Mouse (Mus musculus) CH12.LX (cell line): ENCODE data around the gene Olfr1423.

Experiments used
- CTCF ChIP-seq, 2 experiments: IDR thresholded peaks in 1 of 2; conservative IDR thresholded peaks in 1 of 2; 2 replicates each; pipeline ENCODE4 v1.5.1; 2011 to 2012; ENCODE audit warnings: low read depth in 2 of 2, low read length in 2 of 2, improper control_type of control experiment in 1 of 2, inconsistent platforms in 1 of 2, mild to moderate bottlenecking in 1 of 2, moderate library complexity in 1 of 2
- ELF1 ChIP-seq: IDR thresholded peaks from 2 replicates; pipeline ENCODE4 v1.6.1; 2014; ENCODE audit warnings: low read depth, mild to moderate bottlenecking, inconsistent platforms, low read length, improper control_type of control experiment
- EP300 ChIP-seq: IDR thresholded peaks from 2 replicates; pipeline ENCODE4 v1.6.1; 2011; ENCODE audit warnings: low read length, improper control_type of control experiment
- HCFC1 ChIP-seq: IDR thresholded peaks from 2 replicates; pipeline ENCODE4 v1.6.1; 2012; ENCODE audit warnings: low read depth, mild to moderate bottlenecking, inconsistent platforms, low read length, improper control_type of control experiment
- MAX ChIP-seq: IDR thresholded peaks from 2 replicates; pipeline ENCODE4 v1.6.1; 2011; ENCODE audit warnings: low read length, improper control_type of control experiment
- MAZ ChIP-seq: IDR thresholded peaks from 2 replicates; pipeline ENCODE4 v1.6.1; 2012; ENCODE audit warnings: low read depth, mild to moderate bottlenecking, inconsistent platforms, low read length, improper control_type of control experiment, moderate library complexity
- MYC ChIP-seq: IDR thresholded peaks from 2 replicates; pipeline ENCODE4 v1.6.1; 2011; ENCODE audit warnings: low read depth, mild to moderate bottlenecking, improper control_type of control experiment, low read length
- POLR2A ChIP-seq: IDR thresholded peaks from 2 replicates; pipeline ENCODE4 v1.6.1; 2011; ENCODE audit warnings: low read depth, mild to moderate bottlenecking, improper control_type of control experiment, low read length
- SMC3 ChIP-seq: IDR thresholded peaks from 2 replicates; pipeline ENCODE4 v1.6.1; 2011; ENCODE audit warnings: low read depth, low read length, improper control_type of control experiment
- USF1 ChIP-seq: IDR thresholded peaks from 2 replicates; pipeline ENCODE4 v1.6.1; 2014; ENCODE audit warnings: low read depth, mild to moderate bottlenecking, inconsistent platforms, low read length, improper control_type of control experiment
- USF2 ChIP-seq: conservative IDR thresholded peaks from 2 replicates; pipeline ENCODE4 v1.6.1; 2011; ENCODE audit warnings: low read depth, low read length, improper control_type of control experiment
- ZC3H11A ChIP-seq: IDR thresholded peaks from 2 replicates; pipeline ENCODE4 v1.6.1; 2012; ENCODE audit warnings: low read depth, mild to moderate bottlenecking, inconsistent platforms, low read length, improper control_type of control experiment
- ZKSCAN1 ChIP-seq: IDR thresholded peaks from 2 replicates; pipeline ENCODE4 v1.6.1; 2012; ENCODE audit warnings: low read depth, inconsistent platforms, low read length, improper control_type of control experiment, borderline replicate concordance

GRCm38 (mm10) chr19:12002791-12003190, 38.3 kb downstream of the Olfr1423 start:
- TF ChIP-seq POLR2A (no peak), CTCF (conservative IDR thresholded peaks at IDR 0.05 in 1 of 2, IDR thresholded peaks at IDR 0.05 in 1 of 2; ENCODE audit: low read depth in 2 of 2, low read length in 2 of 2) (no peak), SMC3 (no peak), MAX (no peak), ELF1 (no peak), MAZ (no peak), EP300 (no peak), ZC3H11A (no peak), ZKSCAN1 (no peak), USF1 (no peak), MYC (no peak), USF2 (no peak), HCFC1 (no peak)
